Mouse (Mus musculus): ENCODE data around the gene Xbp1. TPM values are rescaled to one million over a fixed set of nuclear protein-coding genes. Genes with fewer than 3 reads are reported as not detected.
"Not testable (repeated sequence)": the region's sequence is repeated elsewhere in the genome, so short reads cannot be mapped to it uniquely, and the experiment has no call there.

Xbp1 gene
- total RNA-seq, 2 experiments from 2014 or later = 112 to 119 TPM

- intact Hi-C loops (cut with DNase I) = no loop called here
Measured at GRCm38 (mm10) chr11:5500903-5501741, 19.3 kb upstream of the Xbp1 start.

DNA sequence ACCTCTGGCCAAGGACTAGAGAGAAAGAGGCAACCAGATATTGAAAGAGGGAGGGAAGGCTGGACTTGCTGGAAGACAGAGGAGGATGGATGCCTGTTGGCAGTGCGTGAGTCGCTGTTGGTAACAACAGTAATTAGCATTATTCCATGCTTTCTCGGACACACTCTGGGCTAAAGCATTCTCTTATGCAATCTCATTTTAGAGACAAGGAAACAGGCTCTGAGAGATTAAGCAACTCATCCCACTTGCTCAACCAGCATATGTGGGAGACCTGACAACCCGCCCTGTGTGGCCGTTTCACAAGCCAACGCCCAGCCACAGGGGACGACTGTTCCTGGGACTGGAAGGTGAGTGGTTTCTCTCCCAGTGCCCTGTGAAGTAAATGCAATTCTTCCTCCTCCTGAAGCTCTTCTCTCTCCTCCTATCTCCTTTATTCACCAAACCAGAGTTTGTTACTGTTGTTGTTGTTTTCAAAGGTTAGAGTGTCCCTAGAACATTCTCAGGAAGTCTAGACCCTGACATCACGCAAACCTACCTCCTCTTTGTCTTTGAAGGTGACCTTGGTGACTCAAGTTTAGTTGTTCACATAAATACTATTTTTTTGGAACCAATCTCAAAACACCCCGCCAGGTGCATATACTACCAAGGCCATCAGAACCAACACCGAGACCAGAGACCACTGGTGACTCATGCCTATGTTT, 18.0 kb upstream of the Xbp1 start:
- intact Hi-C loops (cut with DNase I) = no loop called here
- DNase-seq (ENCODE audit: low spot score in 2 of 2) = no peak

More at GRCm38 (mm10) chr11:5500903-5501741, 19.3 kb upstream of the Xbp1 start:
- no peak for DNase-seq (ENCODE audit: low spot score in 2 of 2)

DNA sequence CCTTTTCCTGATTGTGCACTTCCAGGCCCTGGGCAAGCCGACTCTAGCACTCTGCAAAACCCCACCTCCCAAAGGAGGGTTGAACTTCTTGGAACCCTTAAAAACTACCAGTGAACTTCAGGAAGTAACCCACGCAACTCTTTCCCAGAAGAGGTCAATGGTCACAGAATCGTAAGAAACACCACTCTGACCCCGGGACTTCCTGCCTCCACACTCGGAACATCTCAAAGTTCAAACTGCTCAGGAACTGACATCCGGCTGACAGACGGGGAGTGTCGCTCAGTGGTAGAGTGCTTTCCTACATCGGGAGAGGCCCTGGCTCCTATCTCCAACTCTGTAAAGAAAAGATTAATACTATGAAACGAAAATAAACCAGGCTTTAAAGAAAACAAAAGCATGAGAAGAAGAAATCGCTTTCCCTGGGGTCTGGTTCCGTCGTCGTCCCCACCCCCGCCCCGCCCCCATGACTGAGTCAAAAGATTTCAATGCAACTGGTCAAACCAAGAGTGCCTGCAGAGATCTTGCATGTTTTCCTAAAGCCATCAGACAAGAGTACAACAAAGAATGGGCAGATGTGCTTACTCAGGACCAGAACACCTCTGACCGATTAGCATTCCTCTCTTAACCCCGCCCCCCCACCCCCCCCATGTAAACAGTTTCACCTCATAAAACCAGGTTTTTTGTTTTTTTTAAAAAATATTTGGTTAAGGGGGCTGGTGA, 14.4 kb upstream of the Xbp1 start:
- no peak for DNase-seq (ENCODE audit: low spot score in 2 of 2)

DNA sequence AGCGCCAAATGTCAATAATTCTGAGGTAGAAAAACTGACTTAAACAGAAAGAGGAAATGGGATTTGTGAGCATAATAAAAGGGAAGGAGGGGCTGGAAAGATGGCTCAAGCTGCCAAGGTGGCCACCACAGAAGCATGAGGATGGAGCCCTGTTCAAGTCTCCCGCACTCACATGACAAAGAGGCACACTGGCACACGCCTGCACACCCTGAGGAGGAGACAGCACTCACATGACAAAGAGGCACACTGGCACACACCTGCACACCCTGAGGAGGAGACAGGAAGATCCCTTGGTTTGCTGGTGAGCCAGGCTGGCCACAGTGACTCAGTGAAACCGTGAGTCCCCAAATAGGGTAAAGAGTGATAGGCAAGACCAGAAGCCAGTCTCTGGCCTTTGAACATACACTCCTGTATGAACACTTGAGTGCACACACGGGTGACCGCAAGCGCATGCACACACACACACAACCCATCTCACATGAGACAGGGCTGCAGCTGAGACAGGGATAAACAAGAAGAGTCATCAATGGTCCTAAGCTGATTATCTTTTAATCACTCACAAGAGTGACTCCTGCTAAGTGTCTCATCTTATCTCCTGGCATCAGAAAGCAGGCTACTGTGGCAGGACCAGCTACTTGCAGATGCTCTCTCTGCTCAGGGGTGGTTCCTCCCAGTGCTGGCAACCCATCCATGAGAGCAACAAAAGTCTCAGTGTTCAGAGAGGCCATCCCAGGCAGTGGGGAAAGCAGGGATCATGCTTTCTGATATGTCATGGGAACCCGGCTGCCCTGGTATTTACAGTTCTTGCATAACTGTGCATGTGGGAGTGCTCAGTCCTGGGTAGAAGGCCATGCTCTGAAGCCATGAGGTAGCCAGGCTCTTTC, 11.0 kb upstream of the Xbp1 start:
- intact Hi-C loops (cut with DNase I) = no loop called here
- no peak for DNase-seq (ENCODE audit: low spot score in 2 of 2)

More for the DNA sequence above, 14.4 kb upstream of the Xbp1 start:
- intact Hi-C loops (cut with DNase I) = no loop called here

DNA sequence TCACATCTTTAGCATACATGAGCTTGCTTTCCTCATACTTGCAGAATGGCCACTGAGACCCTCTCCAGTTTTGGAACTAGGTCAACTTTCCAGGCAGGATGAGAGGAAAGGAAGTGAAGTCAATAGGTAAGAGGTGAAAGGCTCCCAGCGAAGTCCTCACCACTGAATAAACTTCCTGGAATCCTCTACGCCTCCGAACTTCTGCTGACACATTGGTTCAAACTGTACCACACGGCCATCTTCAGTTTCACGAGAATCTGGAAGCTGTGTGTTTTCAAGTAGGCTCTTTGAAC, 10.4 kb upstream of the Xbp1 start:
- DNase-seq (ENCODE audit: low spot score in 2 of 2) = no peak
- intact Hi-C loops (cut with DNase I) = no loop called here

DNA sequence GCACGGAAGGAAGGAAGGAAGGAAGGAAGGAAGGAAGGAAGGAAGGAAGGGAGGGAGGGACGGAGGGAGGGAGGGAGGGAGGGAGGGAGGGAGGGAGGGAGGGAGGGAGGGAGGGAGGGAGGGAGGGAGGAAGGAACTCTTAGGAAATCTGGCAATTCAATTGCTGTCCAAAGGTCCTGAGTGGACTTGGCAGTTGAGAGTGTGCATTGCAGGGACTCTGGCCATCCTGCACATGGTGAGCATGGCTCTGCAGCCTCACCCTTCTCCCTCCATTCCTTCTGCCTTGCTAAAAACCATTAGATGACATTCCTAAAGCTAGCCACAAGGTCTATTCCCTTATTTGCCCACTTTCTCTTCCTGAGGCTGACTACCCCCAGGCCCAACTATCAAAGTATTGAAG, 9.8 kb upstream of the Xbp1 start:
- DNase-seq (ENCODE audit: low spot score in 2 of 2); intact Hi-C loops (cut with DNase I): not testable (repeated sequence)

DNA sequence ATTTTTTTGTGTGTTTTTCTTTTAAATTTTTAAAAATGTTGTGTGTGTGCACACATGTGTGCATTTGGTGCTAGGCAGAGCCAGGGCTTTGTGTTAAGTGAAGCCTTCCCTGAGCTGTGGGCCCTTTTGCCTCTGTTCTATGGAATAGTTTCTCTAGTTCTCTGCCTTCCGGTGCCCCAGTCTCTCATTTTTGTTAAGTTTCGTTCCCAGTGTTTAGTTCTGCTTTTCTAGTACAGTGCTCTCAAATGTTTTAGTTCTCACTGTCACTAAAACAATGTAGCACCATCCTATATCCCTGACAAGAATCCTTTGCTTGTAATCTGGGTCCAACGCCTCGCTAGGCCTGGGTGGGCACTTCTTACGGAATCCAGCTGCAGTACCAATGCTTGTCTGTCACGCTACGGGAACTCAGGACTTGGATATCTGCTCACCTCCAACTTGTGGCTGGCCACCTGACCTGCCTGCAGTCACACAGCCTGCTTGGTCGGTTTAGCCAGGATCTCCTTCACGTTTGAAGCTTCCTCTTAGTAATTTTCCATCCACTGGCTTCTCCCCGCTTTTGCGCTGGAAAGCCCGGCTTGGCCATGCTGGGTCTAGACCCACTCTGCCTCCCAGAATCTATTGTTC, 8.2 kb upstream of the Xbp1 start:
- no peak for DNase-seq (ENCODE audit: low spot score in 2 of 2)
- intact Hi-C loops (cut with DNase I) = no loop called here

GRCm38 (mm10) chr11:5512961-5513360, 7.5 kb upstream of the Xbp1 start:
- DNase-seq (ENCODE audit: low spot score in 2 of 2) = no peak
- intact Hi-C loops (cut with DNase I) = no loop called here

GRCm38 (mm10) chr11:5514091-5514490, 6.4 kb upstream of the Xbp1 start:
- no peak for DNase-seq (ENCODE audit: low spot score in 2 of 2)
- intact Hi-C loops (cut with DNase I) = no loop called here

- intact Hi-C loops (cut with DNase I) = no loop called here
Measured at GRCm38 (mm10) chr11:5515196-5515595, 5.3 kb upstream of the Xbp1 start.

GRCm38 (mm10) chr11:5515655-5516054, 4.8 kb upstream of the Xbp1 start:
- DNase-seq (ENCODE audit: low spot score in 2 of 2) = no peak
- intact Hi-C loops (cut with DNase I) = no loop called here

More at GRCm38 (mm10) chr11:5515196-5515595, 5.3 kb upstream of the Xbp1 start:
- DNase-seq (ENCODE audit: low spot score in 2 of 2) = no peak

DNA sequence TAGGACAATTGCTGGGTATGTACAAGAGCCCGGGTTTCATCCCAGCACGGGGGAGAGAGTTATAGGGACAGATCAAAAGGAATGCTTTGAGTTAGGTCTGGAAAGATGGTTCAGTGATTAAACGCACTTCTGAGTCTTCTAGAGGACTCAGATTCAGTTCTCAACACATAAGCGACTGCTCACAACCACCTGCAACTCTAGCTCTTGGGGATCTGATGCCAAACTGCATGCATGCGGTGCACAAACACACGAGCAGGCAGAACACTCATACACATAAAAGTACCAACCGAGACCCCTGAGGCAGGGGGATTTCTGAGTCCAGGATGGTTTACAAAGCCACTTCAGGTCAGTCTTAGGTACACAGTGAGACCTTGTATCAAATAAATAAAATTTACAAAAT, 4.3 kb upstream of the Xbp1 start:
- DNase-seq (ENCODE audit: low spot score in 2 of 2) = no peak
- intact Hi-C loops (cut with DNase I) = no loop called here

DNA sequence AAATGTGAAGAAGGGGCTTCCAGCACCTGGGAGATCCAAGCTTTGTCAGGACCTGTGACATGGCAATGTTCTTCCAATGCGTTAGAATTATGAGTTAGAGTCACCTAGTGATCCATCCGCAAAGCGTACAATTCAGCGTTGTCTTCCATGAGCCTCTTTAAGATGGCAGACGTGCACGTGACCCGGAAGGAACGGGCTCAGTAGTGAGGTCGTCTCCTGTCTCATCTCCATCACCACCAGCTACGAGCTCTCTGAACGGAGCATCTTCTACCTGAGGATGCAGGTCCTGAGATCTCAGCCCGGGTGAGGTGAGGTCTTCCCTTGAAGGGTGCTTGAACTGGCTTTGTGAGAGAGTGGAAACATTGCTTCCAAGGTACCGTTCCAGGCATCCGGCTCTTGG, 3.8 kb upstream of the Xbp1 start:
- intact Hi-C loops (cut with DNase I) = no loop called here
- DNase-seq (ENCODE audit: low spot score in 2 of 2) = no peak

GRCm38 (mm10) chr11:5517346-5517745, 3.1 kb upstream of the Xbp1 start:
- intact Hi-C loops (cut with DNase I) = no loop called here

GRCm38 (mm10) chr11:5519681-5520080, 778 bp upstream of the Xbp1 start:
- DNase-seq (ENCODE audit: low spot score in 2 of 2) = no peak
- intact Hi-C loops (cut with DNase I) = loop anchor here (2.0 kb wide), 1 partner anchor 35 kb away; no protein-coding TSS in a partner anchor

More at GRCm38 (mm10) chr11:5517346-5517745, 3.1 kb upstream of the Xbp1 start:
- DNase-seq (ENCODE audit: low spot score in 2 of 2) = no peak

GRCm38 (mm10) chr11:5521266-5521515, 732 bp downstream of the Xbp1 start:
- no peak for DNase-seq (ENCODE audit: low spot score in 2 of 2)
- intact Hi-C loops (cut with DNase I) = loop anchor here (2.0 kb wide), 1 partner anchor 36 kb away; no protein-coding TSS in a partner anchor

- DNase-seq (ENCODE audit: low spot score in 2 of 2) = peak; percentile 75 to 91
- intact Hi-C loops (cut with DNase I) = loop anchor here (2.0 kb wide), 1 partner anchor 37 kb away; no protein-coding TSS in a partner anchor
Measured at GRCm38 (mm10) chr11:5521516-5522291, 1.2 kb downstream of the Xbp1 start.

- intact Hi-C loops (cut with DNase I) = no loop called here
- DNase-seq (ENCODE audit: low spot score in 2 of 2) = no peak
Measured at GRCm38 (mm10) chr11:5522798-5523415, 2.4 kb downstream of the Xbp1 start.
